Mouse (Mus musculus): ENCODE data around the gene Thbs3. TPM values are rescaled to one million over a fixed set of nuclear protein-coding genes. Genes with fewer than 3 reads are reported as not detected.

Gene Thbs3
- total RNA-seq (2023) = 1.1 and 1.2 TPM in 2 replicates

GRCm38 (mm10) chr3:89214681-89215411 is at the start of gene Thbs3:
Thbs3 (plus strand) TSS chr3:89215180.

GRCm38 (mm10) chr3:89177242-89178106 is 37.5 kb upstream of the Thbs3 start, which contains the start of gene Scamp3:
Scamp3 (plus strand) TSS chr3:89177473.

DNA sequence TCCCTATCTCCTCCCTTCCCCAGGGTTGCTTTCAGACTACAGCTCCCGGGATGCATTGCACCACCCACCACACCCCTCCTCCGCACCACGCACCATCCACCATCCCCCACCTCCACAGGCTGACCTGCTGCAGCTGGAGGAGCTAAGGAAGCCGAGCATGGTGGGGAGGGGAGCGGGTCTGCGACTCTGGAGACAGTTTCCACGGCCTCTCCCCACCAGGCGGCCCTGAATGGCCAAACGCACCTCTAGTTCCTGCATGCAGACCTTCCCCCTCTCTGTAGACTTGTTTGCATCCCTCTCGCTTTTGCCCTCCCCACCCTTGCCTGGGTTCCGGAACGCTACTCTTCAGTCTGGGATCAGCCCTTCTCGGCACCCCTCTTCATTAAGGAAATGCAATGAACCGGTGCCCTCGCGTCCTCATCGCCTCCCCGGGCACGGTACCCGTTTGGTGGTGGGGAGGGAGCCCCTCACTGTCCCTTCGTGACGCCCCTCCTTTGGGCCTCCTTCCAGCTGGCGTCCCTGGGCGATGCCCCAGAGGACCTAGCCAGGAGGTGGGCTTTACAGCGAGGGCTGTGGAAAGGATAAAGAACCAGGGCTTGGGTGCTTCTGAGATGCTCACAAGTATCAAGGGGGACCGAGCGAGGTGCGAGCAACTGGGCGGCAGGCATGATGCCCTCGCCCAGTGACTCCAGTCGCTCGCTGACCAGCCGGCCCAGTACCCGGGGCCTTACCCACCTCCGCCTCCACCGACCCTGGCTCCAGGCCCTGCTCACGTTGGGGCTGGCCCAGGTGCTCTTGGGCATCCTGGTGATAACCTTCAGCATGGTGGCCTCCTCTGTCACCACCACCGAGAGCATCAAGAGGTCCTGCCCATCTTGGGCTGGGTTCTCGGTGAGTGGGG is 31.7 kb upstream of the Thbs3 start, which contains the start of gene Fam189b:
TSS of gene Fam189b (plus strand) at position 86 of the 901 bp plus-strand sequence.

GRCm38 (mm10) chr3:89202253-89203141 is 12.5 kb upstream of the Thbs3 start, which contains the start of gene Gba:
Gba (plus strand) TSS chr3:89202928.

DNA sequence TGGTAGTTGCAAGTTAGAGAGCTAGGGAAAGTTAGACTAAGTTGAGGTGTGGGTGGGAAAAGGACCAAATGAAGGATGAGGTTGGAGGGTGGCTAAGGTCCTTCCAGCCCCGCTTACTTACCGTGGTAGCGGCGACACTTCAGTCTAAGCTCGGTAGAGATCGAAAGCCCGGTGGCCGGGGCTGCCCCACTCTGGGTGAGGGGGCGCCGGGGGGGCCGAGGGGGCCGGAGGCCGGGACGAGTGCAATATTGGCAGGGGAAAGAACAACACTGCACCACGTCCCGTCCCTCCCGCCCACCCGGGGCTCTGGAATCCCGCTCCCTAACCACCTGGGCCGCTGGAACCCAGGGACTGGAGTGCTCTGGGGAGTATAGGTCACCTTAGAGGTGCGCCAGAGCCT is 11.9 kb downstream of the Thbs3 start, which contains the start of gene Mtx1:
TSS of gene Mtx1 (minus strand) at position 189 of the 400 bp plus-strand sequence.

DNA sequence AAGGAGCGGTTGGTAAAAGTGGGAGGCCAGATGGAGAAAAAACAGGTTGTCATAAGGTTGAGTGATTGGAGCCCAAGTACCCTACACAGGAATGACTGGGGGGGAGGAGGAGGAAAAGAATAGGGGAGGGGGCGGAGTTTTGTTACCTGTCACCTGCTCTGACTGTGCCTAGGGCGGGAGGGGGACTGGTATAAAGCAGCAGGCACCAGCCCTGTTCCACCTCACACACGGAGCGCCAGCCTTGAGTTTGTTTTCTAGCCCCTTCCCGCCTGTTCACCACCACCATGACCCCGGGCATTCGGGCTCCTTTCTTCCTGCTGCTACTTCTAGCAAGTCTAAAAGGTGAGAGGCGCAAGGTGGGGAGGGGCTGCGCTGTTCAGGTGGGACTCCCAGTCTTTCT is 13.9 kb downstream of the Thbs3 start, which contains the start of gene Muc1:
TSS of gene Muc1 (plus strand) at position 222 of the 400 bp plus-strand sequence.

GRCm38 (mm10) chr3:89245688-89246171 is 30.8 kb downstream of the Thbs3 start, which contains the start of gene Krtcap2:
Krtcap2 (plus strand) TSS chr3:89245966.

GRCm38 (mm10) chr3:89246261-89247100 is 31.5 kb downstream of the Thbs3 start, which contains the start of gene Trim46:
Trim46 (minus strand) TSS chr3:89246309.

DNA sequence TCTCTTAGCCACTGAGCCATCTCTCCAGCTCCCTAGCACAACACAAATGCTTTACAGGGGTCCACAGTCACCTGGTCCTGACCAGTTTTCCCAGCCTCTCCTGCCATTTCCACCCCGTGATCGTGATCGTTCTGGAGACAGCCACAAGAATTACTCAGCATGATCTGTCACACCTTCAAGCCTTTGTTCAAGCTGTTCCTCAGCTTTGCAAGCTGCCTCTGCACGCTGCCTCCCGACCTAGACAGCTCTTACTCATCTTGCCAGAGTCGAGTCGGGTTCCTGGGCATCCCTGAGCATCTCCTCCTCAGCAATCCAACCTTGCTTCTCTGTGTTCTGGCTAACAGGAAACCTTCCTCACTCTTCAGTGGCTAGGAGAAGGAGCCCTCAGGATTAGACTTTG is 44.1 kb downstream of the Thbs3 start, which contains the start of gene Dpm3:
TSS of gene Dpm3 (plus strand) at position 283 of the 400 bp plus-strand sequence.

DNA sequence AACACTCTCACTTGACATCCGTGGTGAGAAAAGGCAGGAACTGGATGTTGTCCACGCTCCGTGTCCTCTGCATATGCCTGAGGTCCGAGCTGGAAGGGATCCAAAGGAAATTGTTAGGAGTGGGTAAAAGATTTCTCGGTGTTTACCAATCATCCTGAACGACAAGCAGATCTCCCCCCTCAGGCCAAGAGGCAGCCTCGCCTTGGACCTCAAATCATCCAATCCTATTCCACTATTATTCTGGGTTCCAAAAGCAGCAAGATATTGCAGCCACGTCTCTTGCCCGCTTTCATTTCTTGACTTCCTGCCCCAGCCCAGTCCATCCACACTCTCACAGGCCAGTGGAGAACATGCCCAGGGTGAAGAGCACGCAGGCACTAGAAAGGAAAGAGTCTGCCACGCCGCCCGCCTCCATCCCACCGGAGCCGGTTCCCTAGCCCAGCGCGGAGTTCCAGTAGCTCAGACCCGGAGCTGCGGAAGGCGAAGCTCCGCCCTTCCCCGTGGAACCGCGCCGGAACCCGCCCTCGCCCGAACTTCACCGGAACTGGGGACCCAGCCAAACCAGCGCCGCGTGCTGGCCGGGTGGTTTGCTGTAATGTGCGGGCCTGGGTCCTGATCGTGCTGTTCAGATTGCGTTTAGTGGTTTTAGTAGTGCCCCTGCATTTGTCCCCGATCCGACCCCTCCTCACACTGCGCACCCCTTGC is 55.2 kb downstream of the Thbs3 start, which contains the start of gene Slc50a1:
TSS of gene Slc50a1 (minus strand) at position 520 of the 705 bp plus-strand sequence.

Other genes starting within 250 kb of the Thbs3 start
- 17.2 and 19.6 TPM in 2 replicates for gene Rusc1, start 121.9 kb upstream of the Thbs3 start, total RNA-seq (2023)
- gene Gm43738, start 114.1 kb upstream of the Thbs3 start, total RNA-seq (2023) = not detected in 2 replicates
- 19.3 and 28.2 TPM in 2 replicates for gene Fdps, start 113.2 kb upstream of the Thbs3 start, total RNA-seq (2023)
- 0.32 and 1.0 TPM in 2 replicates for gene Pklr, start 79.0 kb upstream of the Thbs3 start, total RNA-seq (2023)
- not detected in 2 replicates for gene Hcn3, start 55.0 kb upstream of the Thbs3 start, total RNA-seq (2023)
- 52.6 and 57.6 TPM in 2 replicates for gene Clk2, start 50.4 kb upstream of the Thbs3 start, total RNA-seq (2023)
- gene Scamp3, start 37.7 kb upstream of the Thbs3 start, total RNA-seq (2023) = 34.0 and 35.9 TPM in 2 replicates
- gene Fam189b, start 32.0 kb upstream of the Thbs3 start, total RNA-seq (2023) = 5.8 and 6.9 TPM in 2 replicates
- 78.7 and 83.6 TPM in 2 replicates for gene Gba, start 12.3 kb upstream of the Thbs3 start, total RNA-seq (2023)
- 50.5 and 53.4 TPM in 2 replicates for gene Mtx1, start 11.9 kb downstream of the Thbs3 start, total RNA-seq (2023)
- not detected in 2 replicates for gene Muc1, start 13.9 kb downstream of the Thbs3 start, total RNA-seq (2023)
- gene Krtcap2, start 30.8 kb downstream of the Thbs3 start, total RNA-seq (2023) = 29.1 and 52.6 TPM in 2 replicates
- gene Trim46, start 31.1 kb downstream of the Thbs3 start, total RNA-seq (2023) = 0.41 and 0.88 TPM in 2 replicates
- gene Dpm3, start 44.2 kb downstream of the Thbs3 start, total RNA-seq (2023) = 32.9 and 36.0 TPM in 2 replicates
- gene Slc50a1, start 55.4 kb downstream of the Thbs3 start, total RNA-seq (2023) = 16.1 and 18.9 TPM in 2 replicates
- not detected in 2 replicates for gene Efna1, start 66.0 kb downstream of the Thbs3 start, total RNA-seq (2023)
- gene Efna3, start 107.8 kb downstream of the Thbs3 start, total RNA-seq (2023) = not detected in 2 replicates
- not detected in 2 replicates for gene Efna4, start 122.8 kb downstream of the Thbs3 start, total RNA-seq (2023)
- 100 and 106 TPM in 2 replicates for gene Adam15, start 134.8 kb downstream of the Thbs3 start, total RNA-seq (2023)
- gene Dcst2, start 146.8 kb downstream of the Thbs3 start, total RNA-seq (2023) = not detected in 2 replicates
- not detected in 2 replicates for gene Dcst1, start 150.1 kb downstream of the Thbs3 start, total RNA-seq (2023)
- gene Zbtb7b, start 179.6 kb downstream of the Thbs3 start, total RNA-seq (2023) = 127 and 136 TPM in 2 replicates
- not detected in 2 replicates for gene Lenep, start 187.6 kb downstream of the Thbs3 start, total RNA-seq (2023)
- 10.6 and 12.5 TPM in 2 replicates for gene Flad1, start 196.7 kb downstream of the Thbs3 start, total RNA-seq (2023)
- gene Cks1b, start 203.2 kb downstream of the Thbs3 start, total RNA-seq (2023) = 34.9 and 36.5 TPM in 2 replicates
- 111 and 115 TPM in 2 replicates for gene Shc1, start 203.3 kb downstream of the Thbs3 start, total RNA-seq (2023)
- gene Pygo2, start 215.0 kb downstream of the Thbs3 start, total RNA-seq (2023) = 38.4 and 48.7 TPM in 2 replicates
- gene Pbxip1, start 221.5 kb downstream of the Thbs3 start, total RNA-seq (2023) = 159 and 187 TPM in 2 replicates
- 4.6 and 10.3 TPM in 2 replicates for gene Pmvk, start 239.4 kb downstream of the Thbs3 start, total RNA-seq (2023)

Measured in neutrophil, adult 65 days (primary cell).